Mouse (Mus musculus) intestine, embryonic 14.5 days (tissue): Measurements from ENCODE around the gene Fbxo24. TPM values are rescaled to one million over a fixed set of nuclear protein-coding genes. Genes with fewer than 3 reads are reported as not detected.

Experiments
- ATAC-seq: fragments of 200-750 bp; cut with Nextera tagmentation; replicated peaks from 2 replicates; pipeline ENCODE4 v1.8.0; 2017; ENCODE audit warnings: low read depth, moderate number of reproducible peaks, moderate TSS enrichment, moderate library complexity; ENCODE audit not compliant: low FRiP score, low TSS enrichment
- DNase-seq: peaks from one replicate; pipeline ENCODE4 v3.0.0-alpha.2; 2018; ENCODE audit warnings: low spot score
- H3K27ac ChIP-seq: fragments of 300-500 bp; sonication (generic); 2 replicates; pipeline ENCODE4 v1.5.1; 2014; ENCODE audit warnings: low read depth, mild to moderate bottlenecking, control low read depth
- H3K27me3 ChIP-seq: fragments of 300-500 bp; sonication (generic); replicated peaks from 2 replicates; pipeline ENCODE4 v1.6.1; 2014; ENCODE audit warnings: low read length, control low read depth; ENCODE audit not compliant: control insufficient read depth, insufficient read depth
- H3K36me3 ChIP-seq: fragments of 300-500 bp; sonication (generic); 2 replicates; pipeline ENCODE4 v1.6.1; 2014; ENCODE audit warnings: low read length, control low read depth; ENCODE audit not compliant: control insufficient read depth, insufficient read depth
- H3K4me1 ChIP-seq: fragments of 300-500 bp; sonication (generic); replicated peaks from 2 replicates; pipeline ENCODE4 v1.6.1; 2014; ENCODE audit warnings: low read length, control low read depth, mixed read lengths; ENCODE audit not compliant: control insufficient read depth, insufficient read depth
- H3K4me2 ChIP-seq: fragments of 300-500 bp; sonication (generic); 2 replicates; pipeline ENCODE4 v1.6.1; 2014; ENCODE audit warnings: low read length
- H3K4me3 ChIP-seq: fragments of 300-500 bp; sonication (generic); 2 replicates; pipeline ENCODE4 v1.5.1; 2014; ENCODE audit warnings: low read depth, low read length, control low read depth, mixed read lengths
- H3K9ac ChIP-seq: fragments of 300-500 bp; sonication (generic); 2 replicates; pipeline ENCODE4 v1.6.1; 2014; ENCODE audit warnings: mild to moderate bottlenecking, low read length
- H3K9me3 ChIP-seq: fragments of 300-500 bp; sonication (generic); 2 replicates; pipeline ENCODE4 v1.6.1; 2016; ENCODE audit warnings: low read length, control low read depth; ENCODE audit not compliant: control insufficient read depth
- WGBS: fragments of 180-500 bp; shearing (Covaris S2); extraction: QIAGEN DNeasy Blood & Tissue Kit; methylation state at CpG from one replicate; pipeline ENCODE4 v1.1.7; 2014; 5-methylcytosine and 5-hydroxymethylcytosine counted together
- polyA plus RNA-seq: library from polyadenylated mRNA; unstranded; fragments of >200 nt; fragmentation: Nextera tagmentation; extraction: Ambion mirVana; gene quantifications from 2 replicates; pipeline ENCODE4 v1.2.1, GENCODE M21; 2014

The Fbxo24 gene
- polyA plus RNA-seq, 1 experiment from 2014 or later, result 0.11 TPM

DNA sequence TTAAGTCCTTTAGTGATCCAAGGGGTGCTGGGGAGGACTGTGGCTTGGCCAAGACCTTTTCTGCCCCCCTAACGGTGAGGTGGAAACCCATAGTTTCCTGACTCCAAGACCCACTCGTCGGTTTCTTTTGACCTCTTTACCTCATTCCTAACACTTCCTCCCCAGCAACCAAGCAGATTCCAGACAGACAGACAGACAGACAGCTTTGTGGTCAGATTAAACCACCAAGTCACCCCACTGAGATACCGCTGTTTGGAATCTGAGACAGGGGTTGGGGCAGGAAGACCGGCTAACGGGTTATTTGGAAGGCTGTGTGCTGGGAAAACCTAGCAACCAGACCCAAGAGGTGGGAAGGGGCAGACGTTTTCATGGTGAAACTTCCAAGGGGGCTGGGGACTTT is 58.6 kb downstream of the Fbxo24 start:
- Histone ChIP-seq H3K4me3 (no peak overlapping the region), H3K9me3 (no peaks in the 10 kb centered on the region), H3K4me1 (0 out of 2 replicates have a peak, but pooled peaks cover 2% of the 10 kb centered on the region), H3K27me3 (peaks cover 5% of the 10 kb centered on the region; the same call in 1 of the 2 replicates), H3K4me2 (no peak overlapping the region), H3K27ac (no peak overlapping the region), H3K36me3 (no peaks in the 10 kb centered on the region), H3K9ac (no peak overlapping the region)
- ATAC-seq, result no peak
- 52% methylated on average over 7 of the region's 7 CpGs for WGBS
- DNase-seq, result no peak

DNA sequence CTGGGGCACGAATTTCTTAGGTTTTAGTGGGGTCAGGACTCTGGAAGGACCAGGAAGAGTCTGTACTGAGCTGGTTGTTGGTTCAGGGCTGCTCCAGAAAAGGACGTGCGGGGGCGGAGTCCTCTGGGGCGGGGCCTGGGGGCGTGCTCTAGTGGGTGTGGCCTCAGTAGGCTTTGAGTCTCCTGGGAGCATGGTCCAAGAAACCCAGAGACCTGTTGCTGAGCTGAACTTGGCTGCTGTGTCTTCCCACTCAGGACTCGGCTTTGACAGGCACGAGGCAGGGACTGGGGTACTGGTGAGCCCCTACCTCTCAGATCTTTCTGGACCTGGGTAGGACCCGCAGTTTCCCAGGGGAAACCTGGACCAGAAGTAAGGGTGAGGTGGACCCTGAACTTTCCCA is 59.1 kb downstream of the Fbxo24 start, which contains the start of gene Tfr2:
TSS of gene Tfr2 (plus strand) at position 176 of the 400 bp plus-strand sequence.
- no peak within 1 kb of the TSS for H3K9ac ChIP-seq
- no peaks in the 10 kb centered on the region for H3K36me3 ChIP-seq
- DNase-seq (peak; percentile 72), ATAC-seq (no peak; the same call in 1 of the 2 replicates)
- H3K9me3 ChIP-seq, result no peaks in the 10 kb centered on the region
- no peak within 1 kb of the TSS for H3K27ac ChIP-seq
- no peak within 1 kb of the TSS for H3K4me3 ChIP-seq
- 0 out of 2 replicates have a peak, but pooled peaks cover 2% of the 10 kb centered on the region for H3K4me1 ChIP-seq
- no peak within 1 kb of the TSS for H3K4me2 ChIP-seq
- WGBS, result 23% methylated on average over 9 of the region's 9 CpGs
- H3K27me3 ChIP-seq, result peaks cover 5% of the 10 kb centered on the region; the same call in 1 of the 2 replicates

DNA sequence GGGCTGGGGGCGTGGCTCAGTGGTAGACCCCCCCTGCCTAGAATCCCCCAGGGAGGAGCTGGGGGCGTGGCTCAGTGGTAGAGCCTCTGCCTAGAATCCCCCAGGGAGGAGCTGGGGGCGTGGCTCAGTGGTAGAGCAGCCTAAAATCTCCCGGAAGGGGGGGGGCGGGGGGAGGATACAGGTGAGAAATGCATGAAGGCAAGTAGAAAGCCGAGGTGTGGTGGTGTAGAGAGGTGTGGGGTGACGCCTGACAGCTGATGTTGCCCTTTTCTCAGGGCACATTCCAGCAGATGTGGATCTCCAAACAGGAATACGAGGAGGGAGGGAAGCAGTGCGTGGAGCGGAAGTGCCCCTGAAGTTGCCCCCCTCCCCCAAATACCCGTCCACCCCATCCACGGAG is 59.8 kb downstream of the Fbxo24 start:
- H3K4me3 ChIP-seq, result no peak overlapping the region
- no peak for DNase-seq
- no peaks in the 10 kb centered on the region for H3K9me3 ChIP-seq
- ATAC-seq, result no peak
- WGBS, result 66% methylated on average over 12 of the region's 12 CpGs
- 0 out of 2 replicates have a peak, but pooled peaks cover 2% of the 10 kb centered on the region for H3K4me1 ChIP-seq
- no peak overlapping the region for H3K4me2 ChIP-seq
- H3K27ac ChIP-seq, result no peak overlapping the region
- no peaks in the 10 kb centered on the region for H3K36me3 ChIP-seq
- no peak overlapping the region for H3K9ac ChIP-seq
- H3K27me3 ChIP-seq, result no peaks in the 10 kb centered on the region

DNA sequence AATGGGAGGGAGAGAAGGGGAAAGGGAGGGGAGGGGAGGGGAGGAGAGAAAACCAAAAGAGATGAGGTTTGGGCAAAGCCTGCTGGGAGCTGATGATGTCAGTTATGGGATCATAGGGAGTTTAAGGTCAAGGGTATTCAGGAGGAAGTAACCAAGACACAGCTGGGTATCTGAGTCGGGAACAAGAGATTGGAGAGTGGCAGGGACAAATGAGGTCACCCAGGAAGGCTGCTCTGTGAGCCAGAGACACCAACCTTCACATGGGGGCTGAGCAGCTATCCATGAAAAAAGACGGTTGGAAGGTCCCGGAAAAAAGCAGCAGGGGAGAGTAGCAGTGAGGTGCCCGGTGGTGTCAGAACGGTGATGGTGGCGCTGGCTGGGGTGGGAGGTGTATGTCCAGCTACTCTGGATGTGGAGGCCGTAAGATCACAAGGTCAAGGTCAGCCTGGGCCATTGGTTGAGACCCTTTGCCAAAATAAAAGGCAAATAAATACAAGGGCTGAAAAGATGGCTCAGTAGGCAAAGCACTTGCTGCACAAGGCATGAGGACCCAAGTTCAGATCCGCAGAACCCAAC is 60.5 kb downstream of the Fbxo24 start:
- Histone ChIP-seq H3K27ac (no peak overlapping the region), H3K4me1 (0 out of 2 replicates have a peak, but pooled peaks cover 2% of the 10 kb centered on the region), H3K4me2 (no peak overlapping the region), H3K4me3 (no peak overlapping the region), H3K9me3 (no peaks in the 10 kb centered on the region), H3K9ac (no peak overlapping the region), H3K36me3 (no peaks in the 10 kb centered on the region), H3K27me3 (no peaks in the 10 kb centered on the region)
- DNase-seq (no peak), ATAC-seq (no peak)
- WGBS, result 83% methylated on average over 8 of the region's 8 CpGs

DNA sequence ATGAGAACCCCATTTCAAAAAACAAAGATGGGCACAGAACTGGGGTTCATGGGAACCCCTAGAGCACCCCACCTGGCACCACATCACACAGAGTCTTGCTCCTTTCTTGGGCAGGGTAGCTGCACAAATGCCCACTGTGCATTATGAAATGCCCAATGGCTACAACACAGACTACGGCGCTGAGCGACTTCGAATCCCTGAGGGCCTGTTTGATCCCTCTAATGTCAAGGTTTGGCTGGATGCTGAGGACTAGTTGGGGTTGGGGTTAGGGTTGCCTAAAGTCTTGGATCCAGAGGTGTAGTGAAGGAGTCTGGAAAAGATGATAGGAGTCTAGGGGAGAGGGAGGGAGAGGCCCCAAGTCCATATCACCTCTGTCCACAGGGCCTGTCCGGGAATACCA is 62.4 kb downstream of the Fbxo24 start:
- H3K4me3 ChIP-seq, result no peak overlapping the region
- no peak for DNase-seq
- H3K9ac ChIP-seq, result no peak overlapping the region
- ATAC-seq, result no peak
- H3K36me3 ChIP-seq, result no peaks in the 10 kb centered on the region
- H3K27ac ChIP-seq, result no peak overlapping the region
- WGBS, result 92% methylated on average over 5 of the region's 5 CpGs
- H3K4me2 ChIP-seq, result no peak overlapping the region
- no peaks in the 10 kb centered on the region for H3K27me3 ChIP-seq
- no peaks in the 10 kb centered on the region for H3K9me3 ChIP-seq
- H3K4me1 ChIP-seq, result 0 out of 2 replicates have a peak, but pooled peaks cover 2% of the 10 kb centered on the region

DNA sequence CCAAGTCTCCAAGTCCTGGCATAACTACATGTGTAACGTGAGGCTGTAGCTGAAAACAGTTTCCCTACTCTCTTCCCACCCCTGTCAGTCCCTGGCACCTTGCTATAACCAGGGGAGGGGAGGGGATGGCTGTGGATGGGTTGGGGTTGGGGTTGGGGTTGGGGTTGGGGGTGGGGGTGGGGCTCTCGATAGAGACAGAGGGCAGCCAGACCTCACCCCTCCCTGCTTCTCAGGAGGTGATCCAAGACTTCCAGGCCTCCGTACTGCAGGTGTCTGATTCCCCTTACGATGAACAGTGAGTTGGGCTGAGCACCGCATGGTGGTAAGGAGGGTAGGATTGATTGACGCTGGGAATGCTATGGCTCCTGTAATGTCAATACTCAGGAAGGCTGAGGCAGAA is 63.1 kb downstream of the Fbxo24 start:
- DNase-seq (no peak), ATAC-seq (no peak)
- no peaks in the 10 kb centered on the region for H3K27me3 ChIP-seq
- H3K27ac ChIP-seq, result no peak overlapping the region
- H3K36me3 ChIP-seq, result no peaks in the 10 kb centered on the region
- H3K4me3 ChIP-seq, result no peak overlapping the region
- WGBS, result 72% methylated on average over 6 of the region's 6 CpGs
- H3K9ac ChIP-seq, result no peak overlapping the region
- H3K9me3 ChIP-seq, result no peaks in the 10 kb centered on the region
- H3K4me1 ChIP-seq, result 0 out of 2 replicates have a peak, but pooled peaks cover 2% of the 10 kb centered on the region
- no peak overlapping the region for H3K4me2 ChIP-seq

DNA sequence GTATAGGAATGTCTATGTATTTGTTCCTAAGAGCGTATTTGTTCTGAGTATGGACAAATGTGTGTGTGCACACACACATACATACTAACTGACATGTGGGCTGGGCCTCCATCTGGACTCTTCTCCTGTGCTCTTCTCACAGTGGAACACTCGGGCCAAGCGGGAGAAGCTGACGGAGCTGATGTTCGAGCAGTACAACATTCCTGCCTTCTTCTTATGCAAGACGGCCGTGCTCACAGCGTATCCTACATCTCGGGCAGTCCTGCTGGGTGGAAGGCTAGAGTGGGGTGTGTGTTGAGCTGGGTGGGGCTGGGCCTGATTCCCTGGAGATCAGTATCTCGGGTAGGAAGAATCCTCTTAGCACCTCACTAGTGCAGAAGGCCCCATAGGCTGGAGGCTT is 65.8 kb downstream of the Fbxo24 start:
- H3K4me1 ChIP-seq, result no peaks in the 10 kb centered on the region
- 76% methylated on average over 10 of the region's 10 CpGs for WGBS
- no peak overlapping the region for H3K9ac ChIP-seq
- no peak for DNase-seq
- no peak overlapping the region for H3K4me2 ChIP-seq
- H3K27ac ChIP-seq, result no peak overlapping the region
- H3K27me3 ChIP-seq, result no peaks in the 10 kb centered on the region
- no peaks in the 10 kb centered on the region for H3K9me3 ChIP-seq
- no peak overlapping the region for H3K4me3 ChIP-seq
- ATAC-seq, result no peak
- H3K36me3 ChIP-seq, result no peaks in the 10 kb centered on the region

Other genes with a start within 250 kb of the Fbxo24 start
- 0.90 and 0.93 TPM in 2 replicates for gene Zan, start 151.9 kb downstream of the Fbxo24 start, polyA plus RNA-seq
- gene Pop7, start 126.5 kb downstream of the Fbxo24 start, polyA plus RNA-seq, result 58.8 and 65.1 TPM in 2 replicates
- 12.1 and 13.5 TPM in 2 replicates for gene Gigyf1, start 110.5 kb downstream of the Fbxo24 start, polyA plus RNA-seq
- gene Epo, start 95.8 kb downstream of the Fbxo24 start, polyA plus RNA-seq, result 0.71 and 0.80 TPM in 2 replicates
- gene Gnb2, start 95.5 kb downstream of the Fbxo24 start, polyA plus RNA-seq, result 390 and 430 TPM in 2 replicates
- 3.5 and 6.7 TPM in 2 replicates for gene Actl6b, start 75.5 kb downstream of the Fbxo24 start, polyA plus RNA-seq
- 0.34 and 0.38 TPM in 2 replicates for gene Tfr2, start 59.2 kb downstream of the Fbxo24 start, polyA plus RNA-seq
- gene Mospd3, start 27.9 kb downstream of the Fbxo24 start, polyA plus RNA-seq, result 29.0 and 29.4 TPM in 2 replicates
- 112 and 126 TPM in 2 replicates for gene Pcolce, start 15.2 kb downstream of the Fbxo24 start, polyA plus RNA-seq
- 31.2 and 35.3 TPM in 2 replicates for gene Lrch4, start 119 bp upstream of the Fbxo24 start, polyA plus RNA-seq
- gene Gm20605, start 173 bp upstream of the Fbxo24 start, polyA plus RNA-seq, result 9.2 and 10.1 TPM in 2 replicates
- 6.9 and 10.2 TPM in 2 replicates for gene Sap25, start 12.3 kb upstream of the Fbxo24 start, polyA plus RNA-seq
- gene Irs3, start 16.7 kb upstream of the Fbxo24 start, polyA plus RNA-seq, result 0.08 TPM in 1 of 2 replicates, not detected in the other
- gene Agfg2, start 55.7 kb upstream of the Fbxo24 start, polyA plus RNA-seq, result 16.0 and 16.4 TPM in 2 replicates
- gene Nyap1, start 112.6 kb upstream of the Fbxo24 start, polyA plus RNA-seq, result 1.5 and 1.9 TPM in 2 replicates
- gene Tsc22d4, start 116.7 kb upstream of the Fbxo24 start, polyA plus RNA-seq, result 121 and 125 TPM in 2 replicates
- gene Ppp1r35, start 149.8 kb upstream of the Fbxo24 start, polyA plus RNA-seq, result 25.5 and 35.4 TPM in 2 replicates
- gene Mepce, start 158.7 kb upstream of the Fbxo24 start, polyA plus RNA-seq, result 12.1 and 15.4 TPM in 2 replicates
- 14.4 and 17.9 TPM in 2 replicates for gene Zcwpw1, start 158.8 kb upstream of the Fbxo24 start, polyA plus RNA-seq
- gene Pilra, start 207.3 kb upstream of the Fbxo24 start, polyA plus RNA-seq, result 2.5 and 3.0 TPM in 2 replicates
- 0.66 and 1.4 TPM in 2 replicates for gene Pilrb1, start 229.1 kb upstream of the Fbxo24 start, polyA plus RNA-seq
- 0.55 and 0.63 TPM in 2 replicates for gene Pilrb2, start 242.8 kb upstream of the Fbxo24 start, polyA plus RNA-seq